Mouse (Mus musculus) megakaryocyte progenitor cell, adult 5-6 weeks (primary cell): Measurements from ENCODE around the gene Trpm2. TPM values are rescaled to one million over a fixed set of nuclear protein-coding genes. Genes with fewer than 3 reads are reported as not detected.
A peak's percentile ranks its signal among the peaks of the same experiment; 100 is the strongest.

Experiments
- ATAC-seq: replicated peaks from 2 replicates; pipeline ENCODE4 v1.8.0; 2016; ENCODE audit warnings: mild to moderate bottlenecking, moderate TSS enrichment, inconsistent platforms; ENCODE audit not compliant: poor library complexity
- total RNA-seq, 2 experiments: library from RNA; stranded (forward) in 1 of 2; stranded (reverse) in 1 of 2; fragments of 157-497, 149-512 nt in 1 of 2; fragments of 200-1000 nt in 1 of 2; gene quantifications; 2 replicates each; pipeline versions ENCODE4 v1.2.3 to v1.2.4; 2015 to 2017

The Trpm2 gene
- total RNA-seq, 2 experiments from 2014 or later: 1.4 to 2.7 TPM

- peak; percentile 59 for ATAC-seq
Observed at GRCm38 (mm10) chr10:77902894-77903715, 67.3 kb downstream of the Trpm2 start.

GRCm38 (mm10) chr10:77902211-77902893 is 68.0 kb downstream of the Trpm2 start, which contains the start of gene Lrrc3:
TSS of gene Lrrc3 (minus strand) at chr10:77902536.
- peak; percentile 56 for ATAC-seq

DNA sequence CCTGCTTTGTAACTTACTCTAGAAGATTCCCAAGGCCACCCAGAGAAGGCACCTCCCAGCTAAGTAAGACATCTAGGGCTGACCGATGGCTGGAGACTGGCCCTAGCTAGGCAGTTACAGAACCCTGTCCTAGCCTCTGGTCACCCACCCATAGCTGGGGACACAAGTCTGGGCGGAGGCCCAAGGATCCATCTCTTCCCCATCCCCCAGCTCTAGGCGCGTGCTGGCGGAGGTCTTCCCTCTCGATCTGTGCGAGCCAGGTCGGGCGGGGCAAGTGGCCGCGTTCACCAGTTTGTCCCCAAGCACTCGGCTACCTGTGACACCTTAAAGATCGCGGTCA is 68.5 kb downstream of the Trpm2 start:
- 0 out of 2 replicates have a peak, but pooled peaks have one; percentile 2 for ATAC-seq

DNA sequence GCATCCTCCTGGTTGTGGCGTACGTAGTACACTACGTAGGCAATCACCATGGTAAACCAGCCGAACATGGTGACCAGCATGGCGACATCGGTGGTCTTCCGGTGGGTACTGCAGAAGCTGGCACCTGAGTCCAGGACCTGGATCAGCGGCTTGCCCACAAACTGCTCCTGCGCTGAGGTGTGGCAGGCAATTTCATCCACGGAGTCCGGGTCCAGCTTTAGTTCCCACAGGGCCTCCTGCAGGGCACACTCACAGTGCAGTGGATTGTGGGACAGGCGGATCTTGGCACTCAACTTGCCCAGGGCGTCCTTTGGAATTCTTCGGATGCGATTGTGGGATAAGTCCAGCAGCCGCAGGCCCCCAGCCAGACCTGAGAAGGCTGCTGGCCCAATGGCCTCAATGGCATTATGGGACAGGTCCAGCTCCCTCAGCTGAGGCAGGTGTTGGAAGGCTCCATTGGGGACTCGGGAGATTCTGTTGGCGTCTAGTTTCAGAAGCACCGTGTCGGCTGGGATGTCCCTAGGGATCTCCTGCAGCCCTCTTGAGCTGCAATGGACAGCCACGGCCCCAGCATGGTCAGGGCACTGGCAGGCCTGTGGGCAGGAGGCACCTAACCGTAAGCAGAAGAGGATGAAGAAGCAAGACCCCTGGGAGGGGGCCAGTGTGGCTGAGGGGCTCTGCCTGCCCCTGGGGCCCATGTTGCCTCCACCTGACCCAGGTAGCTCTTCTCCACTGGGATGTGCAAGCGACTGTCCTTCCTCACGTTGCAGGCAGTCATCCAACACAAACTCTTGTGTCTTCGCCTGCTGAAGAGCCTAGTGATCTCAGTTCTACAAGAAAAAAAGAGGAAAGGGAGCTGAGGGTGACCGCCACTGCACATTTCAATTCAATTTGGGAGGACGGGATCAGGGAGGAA is 69.2 kb downstream of the Trpm2 start:
- ATAC-seq: no peak

GRCm38 (mm10) chr10:77900126-77900525 is 70.2 kb downstream of the Trpm2 start:
- ATAC-seq: no peak

DNA sequence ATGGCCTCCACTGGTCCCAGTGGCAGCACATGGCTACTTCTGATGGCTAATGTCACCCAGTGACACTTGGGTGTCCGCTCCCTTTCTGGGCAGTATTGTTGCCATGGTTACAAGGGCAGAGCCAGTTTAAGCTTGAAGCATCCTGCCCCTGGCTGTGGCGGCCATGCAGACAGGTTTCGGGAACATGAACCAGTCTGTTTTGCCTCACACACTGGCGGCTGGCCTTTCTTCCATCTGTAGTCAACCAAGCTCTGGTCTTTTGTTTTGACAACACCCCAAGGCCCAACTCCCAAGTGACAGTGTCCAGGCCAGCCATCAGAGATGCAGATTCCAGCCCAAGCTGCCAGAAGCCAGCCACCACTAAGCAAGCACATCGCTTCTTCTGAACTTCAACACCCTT is 74.8 kb downstream of the Trpm2 start:
- ATAC-seq: no peak

GRCm38 (mm10) chr10:77890987-77891565 is 79.3 kb downstream of the Trpm2 start:
- 0 out of 2 replicates have a peak, but pooled peaks have one; percentile 6 for ATAC-seq

GRCm38 (mm10) chr10:77886007-77886747 is 84.2 kb downstream of the Trpm2 start:
- no peak for ATAC-seq

- ATAC-seq: no peak
Observed at GRCm38 (mm10) chr10:77882553-77882952, 87.8 kb downstream of the Trpm2 start.

- ATAC-seq: peak; percentile 66
Observed at GRCm38 (mm10) chr10:77880305-77880704, 90.1 kb downstream of the Trpm2 start.

GRCm38 (mm10) chr10:77878985-77879384 is 91.4 kb downstream of the Trpm2 start:
- peak; percentile 60 for ATAC-seq

- no peak for ATAC-seq
Observed at GRCm38 (mm10) chr10:77869651-77870050, 100.7 kb downstream of the Trpm2 start.

- ATAC-seq: no peak
Observed at GRCm38 (mm10) chr10:77867546-77867945, 102.8 kb downstream of the Trpm2 start.

DNA sequence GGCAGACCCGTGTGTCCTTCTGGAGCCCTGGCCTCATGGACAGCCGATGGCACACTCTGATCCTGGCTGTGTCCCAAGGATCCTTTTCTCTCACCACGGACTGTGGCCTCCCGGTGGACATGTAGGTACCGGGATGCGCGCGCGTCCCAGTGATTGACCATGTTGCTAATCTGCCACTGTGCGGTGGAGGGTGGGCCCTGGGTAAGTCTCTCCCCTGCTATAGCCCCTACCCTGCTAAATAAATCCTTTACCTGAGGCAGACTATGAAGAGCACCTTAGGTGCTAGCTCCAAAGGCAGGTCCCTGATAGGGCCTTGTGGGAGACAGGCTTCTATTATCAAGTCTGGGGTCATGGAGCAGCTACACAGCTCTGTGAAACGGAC is 105.6 kb downstream of the Trpm2 start:
- ATAC-seq: no peak

DNA sequence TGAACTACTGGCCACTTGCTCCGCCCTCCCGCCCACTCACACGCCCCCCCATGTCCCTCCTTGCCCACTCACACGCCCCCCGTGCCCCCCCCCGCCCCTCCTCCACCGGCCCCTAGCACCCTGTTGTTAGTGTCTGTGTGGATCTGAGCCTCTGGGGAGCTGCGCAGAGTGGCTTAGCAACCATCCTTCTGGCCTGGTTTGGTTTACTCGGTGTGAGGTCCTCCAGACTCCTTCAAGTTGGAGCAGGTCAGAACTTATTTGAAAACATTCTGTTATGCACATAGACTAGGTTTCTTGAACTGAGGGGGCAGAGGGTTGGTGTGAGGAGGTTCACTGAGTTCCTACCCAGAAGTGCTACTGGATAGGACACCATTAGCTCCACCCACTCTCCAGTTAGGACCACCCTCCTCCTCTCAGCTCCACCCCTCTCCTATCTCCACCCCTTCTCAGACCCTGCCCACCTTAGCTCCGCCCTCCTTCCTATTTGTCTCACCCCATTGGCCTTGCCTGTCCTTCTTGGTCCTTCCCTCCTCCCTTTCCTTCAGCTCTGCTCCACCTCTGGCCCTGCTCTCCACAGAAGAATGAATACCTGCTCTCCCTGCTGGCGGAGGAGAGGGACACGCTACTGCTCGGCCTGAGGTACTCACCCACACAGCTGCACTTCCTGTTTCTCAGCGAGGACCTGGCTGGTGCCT is 106.1 kb downstream of the Trpm2 start:
- ATAC-seq: peak; percentile 98

- no peak for ATAC-seq
Observed at GRCm38 (mm10) chr10:77861675-77862074, 108.7 kb downstream of the Trpm2 start, which contains the start of gene Gm3285. TSS of gene Gm3285 (plus strand) at chr10:77861975.
